Comparison of ENCODE assay signal across 10 mouse cellular contexts in genomic region chr13:97559611-97560385, GRCm38 (mm10).
DNase-seq lines count a peak whose midpoint lies in the region; ATAC-seq and TF ChIP-seq lines count a peak whose summit lies in the region.
"Had no signal": no experiment of that assay in that cellular context is flagged by ENCODE, and none has a peak within 500 bp of the region (broad histone marks: within the 10 kb centered on the region; RNA-seq: fewer than 3 reads in every experiment).

No protein-coding gene starts in this region.

- no peak overlapping the region for H3K4me3 ChIP-seq in CH12.LX (replicated peaks in 1 of 3; ENCODE audit: low read depth in 2 of 3, low read length in 2 of 3, poor library complexity in 1 of 3)
- H3K4me3 ChIP-seq in forebrain, embryonic 12.5 days (replicated peaks): no peak overlapping the region
- H3K4me3 ChIP-seq: forebrain, embryonic 10.5 days; heart, embryonic 15.5 days had no signal

- no peak for ATAC-seq in forebrain, embryonic 12.5 days (ENCODE audit: low FRiP score)

- no peaks in the 10 kb centered on the region for H3K79me2 ChIP-seq in CH12.LX (replicated peaks; ENCODE audit: control insufficient read depth, extremely low read depth, insufficient read depth, poor library complexity, severe bottlenecking)

- no peak overlapping the region for H3K27ac ChIP-seq in CH12.LX (ENCODE audit: insufficient read depth, low read depth)
- H3K27ac ChIP-seq in forebrain, embryonic 12.5 days: no peak overlapping the region
- H3K27ac ChIP-seq: forebrain, embryonic 10.5 days; heart, embryonic 15.5 days had no signal

- dilution Hi-C loops in CH12.LX (cut with MboI; ENCODE audit: extremely low pct_ligation_motif_present, extremely low pct_unique_long_range_greater_than_20kb, low sequenced_read_pairs): no loop called here

- TF ChIP-seq CTCF in CH12.LX (conservative IDR thresholded peaks at IDR 0.05 in 1 of 2, IDR thresholded peaks at IDR 0.05 in 1 of 2; ENCODE audit: low read depth in 2 of 2, low read length in 2 of 2): no peak

- TF ChIP-seq EP300 in CH12.LX (IDR thresholded peaks at IDR 0.05; ENCODE audit: low read length): peak; percentile 68

- H3K36me3 ChIP-seq in CH12.LX (replicated peaks in 1 of 2; ENCODE audit: control insufficient read depth in 1 of 2, insufficient read depth in 1 of 2, low read length in 1 of 2): no peaks in the 10 kb centered on the region
- no peaks in the 10 kb centered on the region for H3K36me3 ChIP-seq in forebrain, embryonic 12.5 days (replicated peaks)
- H3K36me3 ChIP-seq: forebrain, embryonic 10.5 days; heart, embryonic 15.5 days had no signal

- no peak for TF ChIP-seq RAD21 in CH12.LX (IDR thresholded peaks at IDR 0.05; ENCODE audit: low read depth, low read length)

- peaks cover 0 to 27% of the 10 kb centered on the region in 2 experiments; a peak in 2 of 4 replicates for H3K4me1 ChIP-seq in CH12.LX (ENCODE audit: control insufficient read depth in 1 of 2, insufficient read depth in 2 of 2)
- no peaks in the 10 kb centered on the region; the same call in 1 of the 2 replicates for H3K4me1 ChIP-seq in forebrain, embryonic 12.5 days

- peaks cover 34% of the 10 kb centered on the region for H3K9me3 ChIP-seq in CH12.LX (replicated peaks; ENCODE audit: low read length)
- no peaks in the 10 kb centered on the region for H3K9me3 ChIP-seq in forebrain, embryonic 12.5 days
- H3K9me3 ChIP-seq: heart, embryonic 15.5 days had no signal

- no peak overlapping the region for H3K9ac ChIP-seq in CH12.LX (ENCODE audit: insufficient read depth, low read depth)
- no peak overlapping the region for H3K9ac ChIP-seq in forebrain, embryonic 12.5 days
- H3K9ac ChIP-seq: heart, embryonic 15.5 days had no signal

- no peak for TF ChIP-seq POLR2A in CH12.LX (IDR thresholded peaks at IDR 0.05; ENCODE audit: low read depth, low read length)

- DNase-seq in CH12.LX (ENCODE audit: extremely low read depth) (peak; percentile 55), adipocyte (ENCODE audit: low spot score) (no peak)
- DNase-seq in c-Kit-positive CD71-negative TER-119-negative erythroid progenitor cells, embryonic 14.5 days (ENCODE audit: low read depth): peak; percentile 37
- peak; percentile 41 to 51 for DNase-seq in frontal cortex, postnatal 25 days (ENCODE audit: low spot score in 2 of 2)
- DNase-seq in left cerebral cortex, postnatal 14 days (ENCODE audit: low spot score in 2 of 2): peak; percentile 77 to 88
- DNase-seq in urinary bladder, postnatal 25 days (ENCODE audit: low spot score): no peak
- no peak for DNase-seq in adrenal gland, adult 2 months

- no peak overlapping the region for H3K4me2 ChIP-seq in CH12.LX (ENCODE audit: insufficient read depth, low read depth, poor library complexity, severe bottlenecking)
- no peak overlapping the region for H3K4me2 ChIP-seq in forebrain, embryonic 12.5 days
- H3K4me2 ChIP-seq: heart, embryonic 15.5 days had no signal

- H3K27me3 ChIP-seq in CH12.LX (replicated peaks): no peaks in the 10 kb centered on the region
- no peaks in the 10 kb centered on the region for H3K27me3 ChIP-seq in forebrain, embryonic 12.5 days
- H3K27me3 ChIP-seq: heart, embryonic 15.5 days had no signal

- 90% methylated on average over 15 of the region's 15 CpGs for WGBS in forebrain, embryonic 12.5 days

- intact Hi-C loops in left cerebral cortex, postnatal 14 days (cut with DNase I): loop anchor here (5.0 kb wide), 1 partner anchor 73 kb away; no protein-coding TSS in a partner anchor

- in situ Hi-C loops in CH12.LX (cut with MboI; ENCODE audit: low pct_ligation_motif_present, low pct_unique_long_range_greater_than_20kb, low sequenced_read_pairs): no loop called here

TF ChIP-seq in CH12.LX, 34 proteins besides CTCF, POLR2A, EP300 and RAD21:
- TF ChIP-seq MAFK (IDR thresholded peaks at IDR 0.05; ENCODE audit: insufficient replicate concordance, low read length) (no peak), IRF4 (IDR thresholded peaks at IDR 0.05; ENCODE audit: low read depth, low read length) (peak; percentile 34; the same call in 1 of the 2 replicates), MAX (IDR thresholded peaks at IDR 0.05; ENCODE audit: low read length) (no peak), ZMIZ1 (IDR thresholded peaks at IDR 0.05; ENCODE audit: low read depth, low read length) (no peak)

Comparison
In these comparisons a context has a peak if more than half of its experiments do, and no peak if none do; other contexts are left out.
1. DNase-seq: peak in CH12.LX (single experiment), c-Kit-positive CD71-negative TER-119-negative erythroid progenitor cells, embryonic 14.5 days (single experiment), frontal cortex, postnatal 25 days (2 of 2) and left cerebral cortex, postnatal 14 days (2 of 2); none in adipocyte (single experiment), urinary bladder, postnatal 25 days (single experiment) and adrenal gland, adult 2 months (single experiment).